Mouse (Mus musculus) CD8-positive naive resting alpha-beta T cell, adult 2 months (primary cell): ENCODE measurements at regions not wholly inside any gene's neighbourhood (a gene's known extent, or its start where the extent isn't known, plus 50 kb on each side); places are given as distances from the start of the nearest gene placed in this dataset.

Source experiments
- DNase-seq, 2 experiments: peaks; one replicate each; pipeline ENCODE4 v3.0.0; 2022; ENCODE audit warnings: low read depth in 2 of 2, low spot score in 2 of 2

GRCm38 (mm10) chr11:111442257-111442656 is 376.3 kb downstream of the Kcnj2 start:
- no peak for DNase-seq

- no peak for DNase-seq
Observed at GRCm38 (mm10) chr11:111443381-111443780, 377.4 kb downstream of the Kcnj2 start.

- no peak for DNase-seq
Observed at GRCm38 (mm10) chr11:111444791-111445190, 378.8 kb downstream of the Kcnj2 start.

- no peak for DNase-seq
Observed at GRCm38 (mm10) chr11:111445764-111446163, 379.8 kb downstream of the Kcnj2 start.

- no peak for DNase-seq
Observed at GRCm38 (mm10) chr11:111450811-111451494, 385.0 kb downstream of the Kcnj2 start.

- no peak for DNase-seq
Observed at GRCm38 (mm10) chr11:111460046-111460445, 394.1 kb downstream of the Kcnj2 start.

- DNase-seq: no peak
Observed at GRCm38 (mm10) chr11:111484981-111485380, 419.0 kb downstream of the Kcnj2 start.

GRCm38 (mm10) chr11:111512471-111512870 is 446.5 kb downstream of the Kcnj2 start:
- DNase-seq: no peak

- no peak for DNase-seq
Observed at GRCm38 (mm10) chr11:111522716-111523115, 456.8 kb downstream of the Kcnj2 start.

GRCm38 (mm10) chr11:111523465-111523864 is 457.5 kb downstream of the Kcnj2 start:
- DNase-seq: no peak

- no peak for DNase-seq
Observed at GRCm38 (mm10) chr11:111526010-111526742, 460.2 kb downstream of the Kcnj2 start.

- DNase-seq: no peak
Observed at GRCm38 (mm10) chr11:111529591-111529990, 463.6 kb downstream of the Kcnj2 start.

GRCm38 (mm10) chr11:111530912-111531311 is 464.9 kb downstream of the Kcnj2 start:
- DNase-seq: no peak

GRCm38 (mm10) chr11:111532457-111532856 is 466.5 kb downstream of the Kcnj2 start:
- DNase-seq: no peak

- DNase-seq: no peak
Observed at GRCm38 (mm10) chr11:111536040-111536836, 470.3 kb downstream of the Kcnj2 start.

GRCm38 (mm10) chr11:111537654-111538053 is 471.7 kb downstream of the Kcnj2 start:
- DNase-seq: no peak

GRCm38 (mm10) chr11:111539960-111540359 is 474.0 kb downstream of the Kcnj2 start:
- DNase-seq: no peak

GRCm38 (mm10) chr11:111545291-111545690 is 479.3 kb downstream of the Kcnj2 start:
- no peak for DNase-seq

GRCm38 (mm10) chr11:111555131-111555530 is 489.2 kb downstream of the Kcnj2 start:
- DNase-seq: no peak

GRCm38 (mm10) chr11:111555615-111556014 is 489.7 kb downstream of the Kcnj2 start:
- DNase-seq: no peak

GRCm38 (mm10) chr11:111558302-111559140 is 492.6 kb downstream of the Kcnj2 start:
- no peak for DNase-seq
